Comparison of ENCODE assay signal across 8 mouse cellular contexts in genomic region chr3:88071783-88072182, GRCm38 (mm10). TPM values are rescaled to one million over a fixed set of nuclear protein-coding genes. Genes with fewer than 3 reads are reported as not detected.
DNase-seq lines count a peak whose midpoint lies in the region; ATAC-seq lines count a peak whose summit lies in the region.

No protein-coding gene starts in this region.

- no peak overlapping the region for H3K9ac ChIP-seq in hindbrain, embryonic 14.5 days

- 2% methylated on average over 5 of the region's 5 CpGs for WGBS in hindbrain, embryonic 14.5 days

- peak; percentile 83 for DNase-seq in R1 (ENCODE audit: low read depth, low spot score)
- DNase-seq in cerebellum, postnatal 10 days = peak; percentile 94 to 96
- peak; percentile 76 to 91 for DNase-seq in frontal cortex, postnatal 14 days (ENCODE audit: low spot score in 2 of 2)
- peak; percentile 94 for DNase-seq in hindbrain, embryonic 14.5 days (ENCODE audit: low spot score)
- DNase-seq in layer of hippocampus, postnatal 14 days (ENCODE audit: low spot score in 2 of 2) = peak; percentile 87 to 91
- peak; percentile 93 for DNase-seq in lung, postnatal 36 days
- DNase-seq in retina, postnatal 7 days (ENCODE audit: low read depth, low spot score) = peak; percentile 81
- peak; percentile 87 for DNase-seq in thymus, postnatal 4 days

- no peaks in the 10 kb centered on the region for H3K36me3 ChIP-seq in hindbrain, embryonic 14.5 days (replicated peaks; ENCODE audit: control insufficient read depth, insufficient read depth)

- H3K27me3 ChIP-seq in hindbrain, embryonic 14.5 days (ENCODE audit: control insufficient read depth, insufficient read depth, low read length) = no peaks in the 10 kb centered on the region

- H3K9me3 ChIP-seq in hindbrain, embryonic 14.5 days (ENCODE audit: control insufficient read depth, low read length) = no peaks in the 10 kb centered on the region

- H3K4me3 ChIP-seq in hindbrain, embryonic 14.5 days (replicated peaks; ENCODE audit: low read length) = no peak overlapping the region

- peak; percentile 60; the same call in 1 of the 2 replicates for ATAC-seq in hindbrain, embryonic 14.5 days (ENCODE audit: low FRiP score)

- no peaks in the 10 kb centered on the region for H3K4me1 ChIP-seq in hindbrain, embryonic 14.5 days (replicated peaks; ENCODE audit: control insufficient read depth, insufficient read depth, low read length)

- H3K4me2 ChIP-seq in hindbrain, embryonic 14.5 days (replicated peaks) = no peak overlapping the region

- H3K27ac ChIP-seq in hindbrain, embryonic 14.5 days = no peak overlapping the region

RNA-seq across cellular contexts. Expression of gene Ttc24, which starts 6.3 kb away (rescaled TPM):
- not detected in 2 replicates for polyA plus RNA-seq in hindbrain, embryonic 14.5 days (2014; fragmentation: Nextera tagmentation; extraction: Ambion mirVana)
- total RNA-seq in layer of hippocampus, postnatal 14 days (2021) = not detected

RNA-seq across cellular contexts. Expression of gene Iqgap3, which starts 10.0 kb away (rescaled TPM):
- 2.4 and 3.1 TPM in 2 replicates for polyA plus RNA-seq in hindbrain, embryonic 14.5 days (2014; fragmentation: Nextera tagmentation; extraction: Ambion mirVana)
- total RNA-seq in layer of hippocampus, postnatal 14 days (2021) = 1 to 10 TPM in 1 of 2 experiments, under 1 TPM in 1; 0.91 to 1.2 TPM

RNA-seq across cellular contexts. Expression of gene Naxe, which starts 13.5 kb away (rescaled TPM):
- polyA plus RNA-seq in hindbrain, embryonic 14.5 days (2014; fragmentation: Nextera tagmentation; extraction: Ambion mirVana) = 152 and 167 TPM in 2 replicates
- 10 to 100 TPM; 70.6 to 71.5 TPM for total RNA-seq in layer of hippocampus, postnatal 14 days (2021)

RNA-seq across cellular contexts. Expression of gene Gpatch4, which starts 28.9 kb away (rescaled TPM):
- polyA plus RNA-seq in hindbrain, embryonic 14.5 days (2014; fragmentation: Nextera tagmentation; extraction: Ambion mirVana) = 29.8 and 30.4 TPM in 2 replicates
- 10 to 100 TPM; 13.5 to 16.5 TPM for total RNA-seq in layer of hippocampus, postnatal 14 days (2021)

RNA-seq across cellular contexts. Expression of gene Hapln2, which starts 44.4 kb away (rescaled TPM):
- 0.41 and 0.67 TPM in 2 replicates for polyA plus RNA-seq in hindbrain, embryonic 14.5 days (2014; fragmentation: Nextera tagmentation; extraction: Ambion mirVana)
- 1 to 10 TPM; 1.8 to 1.9 TPM for total RNA-seq in layer of hippocampus, postnatal 14 days (2021)
